Mouse (Mus musculus): ENCODE data around the gene Nfix.

GRCm38 (mm10) chr8:84715893-84716468, 84.2 kb downstream of the Nfix start:
- TF ChIP-seq CTCF (IDR thresholded peaks at IDR 0.05; ENCODE audit: extremely low read depth, insufficient read depth, low read length) (no peak), POLR2A (IDR thresholded peaks at IDR 0.05; ENCODE audit: extremely low read depth, insufficient read depth, low read length) (no peak)

All from cortical plate, adult 2 months (tissue).